Mouse (Mus musculus) CD8-positive naive resting alpha-beta T cell, adult 57 days (primary cell): ENCODE data around the gene Tyro3. TPM values are rescaled to one million over a fixed set of nuclear protein-coding genes. Genes with fewer than 3 reads are reported as not detected.

Experiments used
- total RNA-seq: library from RNA; stranded (reverse); gene quantifications from one replicate; pipeline ENCODE4 v1.2.4, GENCODE M21; 2023

Gene Tyro3
- total RNA-seq: 6.6 TPM

DNA sequence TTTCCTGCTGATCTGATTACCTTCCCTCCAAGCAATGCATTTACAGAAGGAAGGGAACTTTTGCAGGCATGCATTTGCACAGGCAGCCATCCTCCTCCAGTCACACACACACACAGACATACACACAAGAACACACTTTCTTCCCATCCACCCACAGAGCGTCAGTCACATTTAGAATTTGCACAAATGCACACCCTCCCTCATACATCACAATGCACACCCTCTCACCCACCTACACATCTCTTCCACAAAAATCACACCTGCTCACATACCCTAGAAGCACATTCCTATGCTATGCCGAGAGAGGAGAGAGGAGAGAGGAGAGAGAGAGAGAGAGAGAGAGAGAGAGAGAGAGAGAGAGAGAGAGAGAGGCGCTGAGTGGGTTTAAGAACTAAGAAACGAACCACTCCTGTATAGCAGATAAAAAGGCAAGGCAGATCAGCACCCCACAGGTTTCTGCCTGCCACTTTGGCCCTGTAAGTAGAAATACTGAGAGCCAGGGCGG is at the start of gene Tyro3:
Gene Tyro3 (plus strand): TSS at position 455 of the 505 bp plus-strand sequence.

DNA sequence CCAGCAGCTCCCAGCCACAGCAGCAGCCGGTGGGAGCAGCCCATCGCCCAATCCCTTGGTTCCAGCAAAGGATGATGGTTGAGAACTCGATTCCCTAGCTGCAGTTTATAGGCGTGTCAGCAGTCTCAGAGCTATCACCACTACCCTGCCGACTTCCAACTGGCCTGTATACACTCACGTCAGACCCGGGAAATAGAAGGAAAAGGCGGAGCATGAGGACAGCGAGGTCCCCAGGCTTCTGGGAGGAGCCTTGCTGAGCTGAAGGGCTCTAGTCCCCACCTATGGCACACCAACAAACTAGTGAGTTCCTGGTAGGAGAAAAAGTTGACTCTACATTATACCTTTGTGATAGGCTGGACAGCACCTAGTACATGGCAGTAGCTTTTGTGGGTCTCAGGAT is 37.3 kb upstream of the Tyro3 start, which contains the start of gene Ltk:
Gene Ltk (minus strand): TSS at position 181 of the 400 bp plus-strand sequence.

DNA sequence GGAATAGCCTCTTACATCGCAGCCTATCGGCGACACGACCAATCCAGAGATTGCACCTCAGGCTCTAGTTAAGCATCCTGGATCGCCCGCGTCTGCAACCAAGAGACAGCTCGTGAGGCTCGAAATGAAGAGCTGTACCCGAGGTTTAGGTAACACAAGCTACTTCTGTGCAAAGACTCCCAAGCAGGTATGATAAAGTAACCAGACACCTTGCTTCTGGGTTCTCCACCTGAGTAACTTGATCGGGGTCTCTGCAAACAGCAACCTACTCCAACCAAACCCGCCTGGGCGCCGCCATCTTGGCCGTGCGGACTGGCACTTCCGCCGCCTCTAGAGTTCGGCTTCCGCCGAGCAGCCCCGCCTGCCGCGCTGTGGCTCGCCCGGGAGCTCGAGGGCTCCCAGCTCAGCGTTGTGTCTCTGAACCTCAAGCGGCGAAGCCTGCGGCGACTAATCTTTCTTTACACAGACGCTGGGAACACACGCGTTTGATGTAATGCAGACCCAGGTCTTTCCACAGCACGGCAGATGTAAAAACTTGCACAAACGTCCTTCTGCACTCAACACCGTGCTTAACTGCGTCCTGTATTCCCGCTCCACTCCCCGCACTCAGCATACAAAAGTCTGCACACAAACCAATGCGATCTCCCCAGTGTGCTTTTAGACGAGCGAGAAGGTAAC is 10.2 kb upstream of the Tyro3 start, which contains the start of gene Rpap1:
Gene Rpap1 (minus strand): TSS at position 332 of the 678 bp plus-strand sequence.

Other genes starting within 250 kb of the Tyro3 start
- gene Nusap1, start 179.4 kb upstream of the Tyro3 start, total RNA-seq: 1.0 TPM
- gene Oip5, start 179.3 kb upstream of the Tyro3 start, total RNA-seq: 0.95 TPM
- gene Ndufaf1, start 134.9 kb upstream of the Tyro3 start, total RNA-seq: 13.4 TPM
- 56.9 TPM for gene Rtf1, start 122.7 kb upstream of the Tyro3 start, total RNA-seq
- not detected for gene Itpka, start 55.4 kb upstream of the Tyro3 start, total RNA-seq
- gene Ltk, start 37.3 kb upstream of the Tyro3 start, total RNA-seq: 3.0 TPM
- 34.8 TPM for gene Rpap1, start 10.2 kb upstream of the Tyro3 start, total RNA-seq
- 81.5 TPM for gene Mga, start 99.5 kb downstream of the Tyro3 start, total RNA-seq
- gene Mapkbp1, start 175.0 kb downstream of the Tyro3 start, total RNA-seq: 12.2 TPM
- 11.0 TPM for gene Jmjd7, start 229.8 kb downstream of the Tyro3 start, total RNA-seq
- 3.4 TPM for gene Gm28042, start 229.8 kb downstream of the Tyro3 start, total RNA-seq
- gene Pla2g4b, start 235.7 kb downstream of the Tyro3 start, total RNA-seq: 5.0 TPM